Mouse (Mus musculus): Measurements from ENCODE around the gene Hist1h3c. TPM values are rescaled to one million over a fixed set of nuclear protein-coding genes. Genes with fewer than 3 reads are reported as not detected.

The Hist1h3c gene
- polyA plus RNA-seq, 1 experiment from 2014 or later: 0.27 TPM

DNA sequence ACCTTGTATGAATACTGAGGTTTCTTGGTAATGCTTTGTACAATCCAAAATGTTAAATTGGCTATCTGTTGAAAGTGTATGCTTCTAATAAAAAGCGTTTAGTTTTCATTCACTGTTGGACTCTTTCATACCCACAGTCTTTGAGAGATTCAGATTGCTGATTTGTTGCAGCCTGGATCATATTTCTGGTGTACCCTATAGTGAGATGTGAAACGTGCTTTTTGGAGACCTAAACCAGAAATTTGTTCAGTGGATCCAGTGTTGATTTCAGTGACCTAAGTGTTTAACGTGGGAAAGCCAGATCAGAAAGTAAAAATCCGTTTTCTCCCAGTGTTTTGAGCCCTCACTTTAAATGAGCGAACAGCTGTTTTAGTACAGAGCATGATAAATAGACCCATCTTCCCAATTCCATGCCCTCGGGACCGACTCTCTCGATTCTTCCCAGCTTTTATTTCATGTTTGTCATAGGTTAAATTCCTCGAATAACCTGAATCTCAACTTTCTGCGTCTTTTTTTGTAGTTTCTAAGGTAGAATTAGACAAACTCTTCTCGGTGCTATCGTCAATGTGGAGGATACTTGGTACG lies 5.1 kb downstream of the Hist1h3c start:
- DNase-seq (ENCODE audit: low spot score): no peak
- TF ChIP-seq EP300 (IDR thresholded peaks at IDR 0.05) (no peak), CTCF (IDR thresholded peaks at IDR 0.05) (no peak)
- WGBS: 17% methylated on average over 13 of the region's 13 CpGs
- Histone ChIP-seq H3K4me3 (ENCODE audit: low read depth, low read length) (peak overlapping the region; percentile 71), H3K9ac (replicated peaks; ENCODE audit: low read depth) (peak overlapping the region; percentile 86), H3K36me3 (ENCODE audit: insufficient read depth, low read length) (no peaks in the 10 kb centered on the region), H3K4me1 (ENCODE audit: insufficient read depth, low read depth, low read length) (no peaks in the 10 kb centered on the region), H3K4me2 (replicated peaks; ENCODE audit: low read depth, low read length) (peak overlapping the region; percentile 90), H3K27me3 (replicated peaks; ENCODE audit: insufficient read depth, low read length) (no peaks in the 10 kb centered on the region), H3K27ac (ENCODE audit: low read length) (peak overlapping the region; percentile 97), H3K9me3 (ENCODE audit: low read length) (no peaks in the 10 kb centered on the region)
- ATAC-seq: no peak

DNA sequence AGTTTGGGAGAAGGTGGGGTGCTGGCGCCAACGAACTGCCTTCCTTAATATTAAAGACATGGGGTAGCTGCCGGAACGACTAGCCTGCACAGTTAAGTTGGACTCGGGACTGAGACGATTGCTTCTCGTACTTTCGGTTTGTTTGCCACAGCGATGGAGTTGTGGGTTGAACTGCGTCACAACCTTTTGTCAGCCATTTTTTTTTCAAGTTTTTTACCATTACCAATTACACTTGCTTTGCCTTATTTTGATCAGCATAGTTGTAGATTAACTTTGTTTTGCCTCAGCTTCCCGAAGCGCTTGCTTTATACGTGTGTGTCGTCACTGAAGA lies 5.5 kb downstream of the Hist1h3c start:
- H3K27ac ChIP-seq (ENCODE audit: low read length): peak overlapping the region; percentile 97
- DNase-seq (ENCODE audit: low spot score) (no peak), ATAC-seq (no peak; the same call in 1 of the 2 replicates)
- H3K4me2 ChIP-seq (replicated peaks; ENCODE audit: low read depth, low read length): peak overlapping the region; percentile 90
- H3K4me1 ChIP-seq (ENCODE audit: insufficient read depth, low read depth, low read length): no peaks in the 10 kb centered on the region
- H3K36me3 ChIP-seq (ENCODE audit: insufficient read depth, low read length): no peaks in the 10 kb centered on the region
- peak overlapping the region; percentile 86 for H3K9ac ChIP-seq (replicated peaks; ENCODE audit: low read depth)
- H3K9me3 ChIP-seq (ENCODE audit: low read length): no peaks in the 10 kb centered on the region
- H3K4me3 ChIP-seq (ENCODE audit: low read depth, low read length): peak overlapping the region; percentile 71
- no peaks in the 10 kb centered on the region for H3K27me3 ChIP-seq (replicated peaks; ENCODE audit: insufficient read depth, low read length)
- TF ChIP-seq CTCF (IDR thresholded peaks at IDR 0.05) (no peak), EP300 (IDR thresholded peaks at IDR 0.05) (no peak)
- WGBS: 0% methylated on average over 14 of the region's 14 CpGs

DNA sequence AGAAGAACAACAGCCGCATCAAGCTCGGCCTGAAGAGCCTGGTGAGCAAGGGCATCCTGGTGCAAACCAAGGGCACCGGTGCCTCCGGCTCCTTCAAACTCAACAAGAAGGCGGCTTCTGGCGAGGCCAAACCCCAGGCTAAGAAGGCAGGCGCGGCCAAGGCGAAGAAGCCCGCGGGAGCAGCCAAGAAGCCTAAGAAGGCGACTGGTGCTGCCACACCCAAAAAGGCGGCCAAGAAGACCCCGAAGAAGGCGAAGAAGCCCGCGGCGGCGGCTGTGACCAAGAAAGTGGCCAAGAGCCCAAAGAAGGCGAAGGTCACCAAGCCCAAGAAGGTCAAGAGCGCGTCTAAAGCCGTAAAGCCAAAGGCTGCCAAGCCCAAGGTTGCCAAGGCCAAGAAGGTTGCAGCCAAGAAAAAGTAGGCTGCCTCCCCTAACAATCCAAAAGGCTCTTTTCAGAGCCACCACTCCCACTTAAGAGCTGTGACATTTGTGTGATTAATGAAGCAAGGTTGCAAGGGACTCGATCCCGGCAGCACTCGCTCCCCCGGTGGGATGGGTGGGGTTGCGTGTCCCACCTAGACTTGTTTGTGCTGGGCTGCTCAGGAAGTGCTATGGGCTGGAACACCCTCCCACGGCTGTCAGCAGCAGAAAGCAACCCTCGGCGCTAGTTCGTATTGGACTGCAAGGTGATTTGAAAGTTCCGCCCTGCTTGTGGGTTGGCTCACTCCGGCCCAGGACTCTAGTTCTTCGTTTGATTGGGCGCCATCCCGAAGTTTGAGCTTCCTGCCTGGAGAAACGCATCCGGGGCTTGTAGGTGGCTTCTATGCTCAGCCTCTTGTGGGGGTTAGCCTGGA lies 6.1 kb downstream of the Hist1h3c start:
- TF ChIP-seq EP300 (IDR thresholded peaks at IDR 0.05): peak; percentile 59
- TF ChIP-seq CTCF (IDR thresholded peaks at IDR 0.05): no peak; the same call in none of the 2 replicates
- Histone ChIP-seq H3K27me3 (replicated peaks; ENCODE audit: insufficient read depth, low read length) (no peaks in the 10 kb centered on the region), H3K36me3 (ENCODE audit: insufficient read depth, low read length) (no peaks in the 10 kb centered on the region), H3K4me1 (ENCODE audit: insufficient read depth, low read depth, low read length) (no peaks in the 10 kb centered on the region), H3K4me2 (replicated peaks; ENCODE audit: low read depth, low read length) (peak overlapping the region; percentile 90), H3K27ac (ENCODE audit: low read length) (peak overlapping the region; percentile 97), H3K9me3 (ENCODE audit: low read length) (no peaks in the 10 kb centered on the region), H3K4me3 (ENCODE audit: low read depth, low read length) (peak overlapping the region; percentile 71), H3K9ac (replicated peaks; ENCODE audit: low read depth) (peak overlapping the region; percentile 86)
- DNase-seq (ENCODE audit: low spot score): peak; percentile 98
- ATAC-seq: peak; percentile 85
- WGBS: under 1% methylated on average over 39 of the region's 39 CpGs

DNA sequence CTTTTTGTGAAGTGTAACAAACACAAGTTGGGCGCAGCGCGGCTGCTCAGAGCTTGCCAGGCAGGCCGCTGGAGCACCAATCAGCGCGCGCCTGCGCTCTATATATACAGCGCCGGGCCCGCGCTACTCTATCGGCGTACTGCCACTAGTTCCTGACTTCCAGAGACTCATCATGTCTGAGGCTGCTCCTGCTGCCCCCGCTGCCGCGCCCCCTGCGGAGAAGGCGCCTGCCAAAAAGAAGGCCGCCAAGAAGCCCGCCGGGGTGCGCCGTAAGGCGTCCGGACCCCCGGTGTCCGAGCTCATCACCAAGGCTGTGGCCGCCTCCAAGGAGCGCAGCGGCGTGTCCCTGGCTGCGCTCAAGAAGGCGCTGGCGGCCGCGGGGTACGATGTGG lies 6.7 kb downstream of the Hist1h3c start, which contains the start of gene Hist1h1c:
Hist1h1c (plus strand) TSS at position 132 of the 392 bp plus-strand sequence.
- H3K4me3 ChIP-seq (ENCODE audit: low read depth, low read length): peak within 1 kb of the TSS; percentile 71
- H3K36me3 ChIP-seq (ENCODE audit: insufficient read depth, low read length): no peaks in the 10 kb centered on the region
- peak; percentile 96 for DNase-seq (ENCODE audit: low spot score)
- 2% methylated on average over 30 of the region's 38 CpGs for WGBS
- no peaks in the 10 kb centered on the region for H3K4me1 ChIP-seq (ENCODE audit: insufficient read depth, low read depth, low read length)
- H3K27me3 ChIP-seq (replicated peaks; ENCODE audit: insufficient read depth, low read length): no peaks in the 10 kb centered on the region
- ATAC-seq: peak; percentile 91
- no peak; the same call in 1 of the 2 replicates for TF ChIP-seq EP300 (IDR thresholded peaks at IDR 0.05)
- no peak; the same call in 1 of the 2 replicates for TF ChIP-seq CTCF (IDR thresholded peaks at IDR 0.05)
- peak within 1 kb of the TSS; percentile 86 for H3K9ac ChIP-seq (replicated peaks; ENCODE audit: low read depth)
- H3K9me3 ChIP-seq (ENCODE audit: low read length): no peaks in the 10 kb centered on the region
- peak within 1 kb of the TSS; percentile 97 for H3K27ac ChIP-seq (ENCODE audit: low read length)
- H3K4me2 ChIP-seq (replicated peaks; ENCODE audit: low read depth, low read length): peak within 1 kb of the TSS; percentile 90

DNA sequence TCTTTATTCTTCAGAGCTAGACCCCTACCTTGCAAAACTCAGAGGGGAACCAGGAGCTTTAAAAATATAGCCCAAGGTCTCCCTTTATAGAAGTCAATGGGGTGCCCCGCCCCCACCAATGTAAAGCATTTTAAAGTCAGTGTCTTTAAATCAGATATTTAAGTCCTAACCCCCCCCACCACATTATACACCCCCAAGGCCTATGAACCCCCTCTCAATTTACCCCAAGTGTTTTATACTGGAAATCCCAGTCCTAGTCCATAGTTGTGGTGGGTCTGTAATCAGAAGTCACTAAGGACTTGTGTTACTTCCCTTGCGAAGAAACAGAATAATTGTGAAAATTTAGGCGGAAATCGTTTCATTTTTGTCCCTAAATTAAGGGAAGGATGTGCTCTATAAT lies 7.4 kb downstream of the Hist1h3c start:
- 23% methylated on average over 4 of the region's 4 CpGs for WGBS
- H3K36me3 ChIP-seq (ENCODE audit: insufficient read depth, low read length): no peaks in the 10 kb centered on the region
- no peaks in the 10 kb centered on the region for H3K4me1 ChIP-seq (ENCODE audit: insufficient read depth, low read depth, low read length)
- peak overlapping the region; percentile 97 for H3K27ac ChIP-seq (ENCODE audit: low read length)
- peak overlapping the region; percentile 86 for H3K9ac ChIP-seq (replicated peaks; ENCODE audit: low read depth)
- no peaks in the 10 kb centered on the region for H3K27me3 ChIP-seq (replicated peaks; ENCODE audit: insufficient read depth, low read length)
- TF ChIP-seq EP300 (IDR thresholded peaks at IDR 0.05) (no peak), CTCF (IDR thresholded peaks at IDR 0.05) (no peak)
- no peak for ATAC-seq
- H3K4me3 ChIP-seq (ENCODE audit: low read depth, low read length): peak overlapping the region; percentile 71; the same call in 1 of the 2 replicates
- no peaks in the 10 kb centered on the region for H3K9me3 ChIP-seq (ENCODE audit: low read length)
- no peak for DNase-seq (ENCODE audit: low spot score)
- H3K4me2 ChIP-seq (replicated peaks; ENCODE audit: low read depth, low read length): peak overlapping the region; percentile 90

DNA sequence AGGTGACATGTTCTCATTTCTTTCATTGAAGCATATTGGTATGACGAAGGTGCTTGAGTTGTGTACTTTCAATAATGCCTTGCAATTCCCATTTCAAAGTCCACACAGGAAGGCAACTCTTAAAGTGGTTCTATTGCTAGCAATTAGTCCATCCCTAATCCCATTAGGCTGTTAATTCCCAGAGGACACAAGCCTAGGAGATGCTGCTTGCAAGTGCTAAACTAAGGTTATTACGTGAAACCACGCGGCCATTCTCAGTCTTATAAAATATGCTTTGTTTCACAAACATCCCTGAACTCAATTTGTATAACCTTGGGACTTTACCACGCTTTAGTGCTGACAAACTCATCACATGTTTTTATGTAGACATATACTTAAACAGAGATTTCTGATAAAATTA lies 8.3 kb downstream of the Hist1h3c start:
- Histone ChIP-seq H3K27me3 (replicated peaks; ENCODE audit: insufficient read depth, low read length) (no peaks in the 10 kb centered on the region), H3K9ac (replicated peaks; ENCODE audit: low read depth) (no peak overlapping the region), H3K4me2 (replicated peaks; ENCODE audit: low read depth, low read length) (no peak overlapping the region), H3K36me3 (ENCODE audit: insufficient read depth, low read length) (no peaks in the 10 kb centered on the region), H3K27ac (ENCODE audit: low read length) (no peak overlapping the region), H3K9me3 (ENCODE audit: low read length) (no peaks in the 10 kb centered on the region), H3K4me3 (ENCODE audit: low read depth, low read length) (no peak overlapping the region), H3K4me1 (ENCODE audit: insufficient read depth, low read depth, low read length) (no peaks in the 10 kb centered on the region)
- DNase-seq (ENCODE audit: low spot score): no peak
- no peak for ATAC-seq
- WGBS: 90% methylated on average over 5 of the region's 5 CpGs
- TF ChIP-seq EP300 (IDR thresholded peaks at IDR 0.05) (no peak), CTCF (IDR thresholded peaks at IDR 0.05) (no peak)

Measured in lung, postnatal 0 days (tissue).